Mouse (Mus musculus) spleen, adult 12 weeks (tissue): ENCODE measurements at regions not wholly inside any gene's neighbourhood (a gene's known extent, or its start where the extent isn't known, plus 50 kb on each side); places are given as distances from the start of the nearest gene placed in this dataset.
"Not testable (repeated sequence)": the region's sequence is repeated elsewhere in the genome, so short reads cannot be mapped to it uniquely, and the experiment has no call there.

ENCODE experiments used
- DNase-seq: peaks from one replicate; pipeline ENCODE4 v3.0.0; 2022; ENCODE audit warnings: low spot score

DNA sequence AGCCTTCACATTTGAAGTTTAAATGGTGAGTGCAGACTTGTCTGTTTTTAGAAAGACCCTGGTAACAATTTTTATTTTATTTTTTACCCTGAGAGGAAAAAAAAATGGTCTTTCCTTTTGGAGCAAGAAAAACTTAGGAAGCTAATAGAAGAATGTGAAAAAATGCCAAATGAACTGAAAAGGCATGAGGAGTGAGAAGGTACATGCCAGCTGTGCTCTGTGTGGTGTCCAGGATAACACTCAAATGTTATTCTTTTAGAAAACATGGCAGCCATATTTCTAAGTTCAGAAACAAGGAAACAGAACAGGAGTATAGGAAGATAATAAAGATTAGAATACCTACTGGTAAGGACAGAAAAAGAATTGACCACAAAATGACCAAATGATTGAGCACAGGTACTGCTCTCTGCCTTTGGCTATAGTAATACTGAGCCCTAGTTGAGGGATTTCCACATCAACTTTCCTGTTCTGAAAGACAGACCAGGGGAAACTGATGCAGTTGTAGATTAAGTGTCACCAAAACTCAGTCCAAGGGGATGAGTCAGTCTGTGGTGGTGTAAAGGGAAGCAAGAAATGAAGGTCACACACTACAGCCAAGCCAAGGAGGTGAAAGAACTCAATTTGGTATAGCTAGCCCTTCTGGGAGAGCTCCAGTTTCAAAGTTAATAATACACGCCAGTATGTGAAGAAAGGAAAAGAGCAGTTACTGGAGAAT, 758.5 kb downstream of the Robo2 start:
- no peak for DNase-seq

DNA sequence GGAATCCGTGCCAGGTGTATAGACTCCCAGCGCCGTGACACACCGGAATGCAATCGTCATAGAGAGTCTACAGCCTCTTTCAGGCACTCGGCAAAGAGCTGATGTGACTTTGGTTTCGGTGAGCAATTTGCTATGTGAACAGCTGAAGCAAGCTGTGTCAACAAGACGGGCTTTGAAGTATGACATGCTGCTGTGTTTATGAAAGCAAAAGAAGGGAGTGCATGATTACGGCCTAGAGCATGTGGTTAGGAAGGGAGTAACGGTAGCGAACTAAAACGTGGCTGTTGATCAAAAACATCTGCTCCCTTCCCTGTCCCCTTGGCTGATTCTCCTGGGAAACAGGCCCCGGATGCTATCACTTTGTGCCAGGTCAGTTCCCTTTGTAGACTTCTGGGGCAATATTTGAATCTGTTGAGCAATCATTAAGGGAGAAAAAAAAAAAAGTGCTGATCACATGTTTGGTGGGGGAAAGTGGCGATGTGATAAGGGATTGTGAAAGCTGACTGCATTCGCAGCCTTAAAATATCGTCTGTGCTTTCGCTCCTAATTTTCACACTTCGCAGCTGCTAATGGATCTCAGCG, 764.3 kb downstream of the Robo2 start:
- no peak for DNase-seq

GRCm38 (mm10) chr16:73613017-73613416, 798.6 kb downstream of the Robo2 start:
- DNase-seq = no peak

GRCm38 (mm10) chr16:73591421-73591820, 820.2 kb downstream of the Robo2 start:
- no peak for DNase-seq

DNA sequence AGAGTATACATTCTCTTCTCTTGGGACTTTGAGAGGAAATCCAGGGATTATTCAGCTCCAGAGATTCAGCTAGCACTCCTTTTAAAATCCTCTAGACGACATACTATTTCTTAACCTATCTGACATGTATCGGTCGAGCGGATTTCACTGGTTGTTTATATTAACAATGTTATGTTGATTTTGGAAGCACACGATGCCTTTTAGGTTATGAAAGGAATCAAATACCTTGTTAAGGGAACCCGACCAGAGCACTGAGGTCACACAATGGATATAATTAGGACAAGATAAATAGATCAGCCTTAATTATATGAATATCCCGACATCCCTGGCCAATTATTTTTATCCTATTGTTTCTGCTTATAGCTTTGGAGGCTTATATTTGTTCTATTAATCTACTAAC, 850.4 kb downstream of the Robo2 start:
- no peak for DNase-seq

GRCm38 (mm10) chr16:73556940-73557339, 854.7 kb downstream of the Robo2 start:
- DNase-seq = no peak

GRCm38 (mm10) chr16:73543651-73544050, 868.0 kb downstream of the Robo2 start:
- no peak for DNase-seq

GRCm38 (mm10) chr16:73538040-73538439, 873.6 kb downstream of the Robo2 start:
- no peak for DNase-seq

DNA sequence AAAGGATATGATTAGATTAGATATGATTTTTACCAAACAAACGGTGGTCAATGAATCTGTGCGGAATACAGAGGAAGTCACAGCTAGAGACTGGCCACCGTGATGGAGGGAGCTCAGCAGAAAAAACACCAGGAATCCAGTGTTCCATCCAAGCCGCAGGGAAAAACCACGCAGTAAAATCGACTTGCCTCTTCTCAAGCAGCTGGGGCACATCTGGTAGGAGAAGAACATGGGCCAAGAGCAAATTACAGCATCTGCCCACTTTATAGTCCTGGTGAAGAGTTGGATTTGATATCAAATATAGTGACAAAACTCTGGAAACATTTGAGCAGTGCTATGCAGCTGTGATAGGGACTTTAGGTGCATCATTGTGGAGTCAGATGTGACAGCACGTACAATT, 874.1 kb downstream of the Robo2 start:
- no peak for DNase-seq

DNA sequence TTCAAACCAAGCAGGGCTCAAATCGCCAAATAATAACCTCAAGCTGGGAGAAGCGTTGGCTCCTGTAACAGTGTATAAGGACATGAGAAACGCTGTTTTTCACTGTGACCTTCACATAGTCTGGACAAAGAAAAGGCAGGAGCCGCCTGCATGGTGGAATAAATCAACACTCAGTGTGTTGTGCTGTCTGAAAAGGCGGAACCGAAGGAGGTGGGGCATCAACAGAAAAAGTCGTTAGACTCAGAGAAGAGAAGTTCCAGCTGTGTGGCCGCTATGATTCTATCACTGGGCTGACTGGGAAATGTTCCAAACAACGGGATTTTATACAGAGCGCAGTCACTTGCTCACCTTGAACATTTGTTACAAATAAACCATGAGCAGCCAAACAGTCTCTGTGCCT, 881.4 kb downstream of the Robo2 start:
- no peak for DNase-seq

- not testable (repeated sequence) for DNase-seq
These were observed 888.7 kb downstream of the Robo2 start for GRCm38 (mm10) chr16:73522931-73523330.

DNA sequence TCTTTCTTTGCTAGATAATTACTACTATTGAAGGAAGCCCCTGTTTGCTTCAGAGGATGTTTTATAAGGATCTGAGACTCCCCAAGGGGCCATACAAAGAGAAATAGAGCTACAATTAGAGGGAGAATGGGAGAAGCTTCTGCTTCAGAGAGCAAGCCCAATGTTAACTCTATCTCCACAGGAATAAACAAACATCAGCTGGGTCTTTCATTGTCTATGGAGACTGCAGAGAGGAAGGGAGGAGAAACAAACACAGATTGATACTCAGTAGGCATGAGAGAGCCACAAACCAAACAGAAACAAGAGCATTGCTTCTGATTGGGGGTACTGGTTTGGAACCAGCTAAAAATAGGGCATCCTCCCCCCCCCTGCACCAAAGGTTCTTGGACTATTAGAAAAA, 906.9 kb downstream of the Robo2 start:
- DNase-seq = no peak

- no peak for DNase-seq
These were observed 912.9 kb downstream of the Robo2 start for GRCm38 (mm10) chr16:73498636-73499208.

GRCm38 (mm10) chr16:73483214-73483856, 928.3 kb downstream of the Robo2 start:
- no peak for DNase-seq

- DNase-seq = no peak
These were observed 929.4 kb downstream of the Robo2 start for GRCm38 (mm10) chr16:73482176-73482575.

DNA sequence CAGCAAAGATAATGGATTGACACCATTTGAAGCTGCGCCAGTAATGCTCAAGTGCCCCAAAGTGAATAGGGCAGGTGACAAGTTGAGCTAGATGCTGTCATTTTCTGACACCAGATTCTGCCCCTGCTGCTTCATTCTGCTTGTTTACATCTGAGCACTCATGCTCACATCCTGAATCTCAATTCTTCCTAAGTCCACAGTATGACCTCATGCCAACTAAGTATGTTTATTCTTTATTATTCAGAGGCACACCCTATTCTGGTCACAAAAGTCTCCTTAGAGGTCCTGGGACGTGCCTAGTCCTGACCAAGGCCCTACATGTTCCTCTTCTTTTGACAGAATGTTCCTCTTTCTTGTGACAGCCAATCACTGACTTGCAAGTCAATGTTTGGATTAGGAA, 938.1 kb downstream of the Robo2 start:
- no peak for DNase-seq

- DNase-seq = no peak
These were observed 940.1 kb downstream of the Robo2 start for GRCm38 (mm10) chr16:73471547-73471946.

DNA sequence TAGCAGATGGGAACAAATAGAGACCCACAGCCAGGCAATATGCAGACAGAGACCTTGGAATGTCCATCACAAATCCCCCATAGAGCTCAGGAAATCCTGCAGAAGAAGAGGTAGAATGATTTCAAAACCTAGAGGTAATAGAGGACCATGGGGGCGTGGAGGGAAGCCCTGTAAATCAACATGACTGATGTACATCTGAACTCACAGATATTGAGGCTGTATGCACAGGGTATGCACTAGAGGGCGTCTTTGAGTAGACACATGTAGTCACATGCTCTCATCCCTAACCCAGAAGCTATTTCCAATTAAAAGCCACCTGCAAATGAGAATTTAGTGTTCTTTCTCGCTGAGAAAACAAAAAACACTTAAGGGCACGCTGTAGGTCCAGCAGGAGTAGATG, 941.1 kb downstream of the Robo2 start:
- DNase-seq = no peak

DNA sequence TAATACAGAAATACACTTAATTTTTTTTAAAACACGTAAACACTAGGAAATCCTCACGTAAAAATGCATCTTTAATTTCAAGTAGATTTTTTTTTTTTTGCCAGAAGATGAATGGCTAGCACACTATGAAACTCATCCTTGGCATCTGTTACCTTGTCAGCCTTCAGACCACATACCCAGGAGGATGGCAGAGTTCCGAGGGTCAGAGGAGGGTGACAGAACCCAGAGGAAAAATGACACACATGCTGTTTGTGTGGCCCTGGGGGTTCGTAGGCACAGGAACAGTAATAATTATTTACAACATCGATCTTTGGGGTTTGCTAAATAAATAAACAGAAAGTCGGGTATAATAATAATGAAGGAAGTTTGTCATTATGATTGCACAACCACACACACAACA, 945.3 kb downstream of the Robo2 start:
- no peak for DNase-seq

GRCm38 (mm10) chr16:73462516-73462915, 949.1 kb downstream of the Robo2 start:
- no peak for DNase-seq

DNA sequence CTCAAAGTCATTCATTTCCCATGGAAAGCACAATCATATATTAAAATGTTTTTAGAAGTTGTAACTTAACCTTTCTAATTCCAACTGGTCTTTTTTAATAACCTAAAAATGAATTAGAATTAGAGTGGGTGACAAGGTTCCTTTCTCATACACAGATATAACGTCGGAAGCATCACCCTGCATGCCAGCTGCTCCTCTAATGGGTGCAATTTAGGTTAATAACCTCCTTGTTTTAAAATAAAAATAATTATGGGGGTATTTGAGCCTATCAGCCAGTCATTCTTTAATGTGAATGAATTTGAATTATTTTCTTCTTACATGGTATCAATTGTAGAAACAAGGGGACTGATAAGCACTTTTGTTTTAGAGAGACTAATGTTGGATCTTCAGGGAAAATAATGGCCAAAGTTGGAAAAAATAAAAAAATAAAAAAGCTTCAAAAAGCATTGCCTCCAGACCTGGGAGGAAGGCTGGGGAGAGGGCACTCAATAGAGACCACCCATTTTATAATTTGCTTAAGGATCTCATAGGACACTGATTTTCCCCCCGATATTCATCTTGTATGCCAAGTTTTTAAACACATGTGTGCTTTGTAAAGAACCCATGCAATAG, 960.9 kb downstream of the Robo2 start:
- no peak for DNase-seq

GRCm38 (mm10) chr16:73449836-73450235, 961.8 kb downstream of the Robo2 start:
- DNase-seq = no peak

DNA sequence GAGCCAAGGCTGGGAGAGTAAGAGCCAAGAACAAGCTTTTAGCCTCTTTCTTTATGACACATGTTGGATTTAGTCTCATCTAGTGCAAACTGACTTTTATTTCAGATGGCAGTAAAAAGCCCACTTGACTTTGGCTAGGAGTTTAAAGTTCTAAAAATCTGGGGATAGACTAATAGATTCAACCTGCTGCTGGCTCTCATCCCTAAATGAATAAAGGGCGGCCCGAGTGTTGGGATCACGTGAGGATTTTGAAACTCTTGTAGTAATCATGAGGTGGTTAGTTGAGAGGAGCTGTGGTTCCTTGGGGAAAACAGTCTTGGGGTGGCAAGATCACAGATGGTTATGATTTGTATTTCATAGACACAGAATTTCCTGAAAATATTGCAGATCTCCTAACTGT, 975.9 kb downstream of the Robo2 start:
- no peak for DNase-seq
